Mouse (Mus musculus) kidney, postnatal 14 days (tissue): ENCODE measurements around the gene Gm19345.

Experiments used
- DNase-seq: peaks from one replicate; pipeline ENCODE4 v3.0.0; 2022; ENCODE audit warnings: mixed read lengths

Gm19345 gene

GRCm38 (mm10) chr7:19851858-19852570 is at the start of gene Gm19345:
Gm19345 (plus strand) TSS chr7:19852003.
- no peak for DNase-seq

DNA sequence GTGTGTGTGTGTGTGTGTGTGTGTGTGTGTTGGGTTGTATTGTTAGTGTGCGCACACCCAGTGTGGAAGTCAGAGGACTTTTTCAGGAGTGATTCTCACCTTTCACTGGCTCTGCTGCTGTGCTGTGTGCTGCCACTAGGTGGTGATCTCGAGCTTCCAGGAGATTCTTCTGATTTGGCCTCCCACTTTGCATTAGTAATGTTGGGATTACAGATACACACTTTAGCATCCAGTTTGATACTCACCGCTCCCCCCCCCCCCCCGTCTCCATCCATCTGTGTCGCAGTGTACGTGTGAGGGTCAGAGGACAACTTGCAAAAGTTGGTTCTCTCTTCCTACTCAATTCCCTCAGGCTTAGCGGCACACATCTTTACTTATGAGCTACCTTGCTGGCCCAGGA is 48.8 kb upstream of the Gm19345 start:
- DNase-seq, result peak; percentile 75

DNA sequence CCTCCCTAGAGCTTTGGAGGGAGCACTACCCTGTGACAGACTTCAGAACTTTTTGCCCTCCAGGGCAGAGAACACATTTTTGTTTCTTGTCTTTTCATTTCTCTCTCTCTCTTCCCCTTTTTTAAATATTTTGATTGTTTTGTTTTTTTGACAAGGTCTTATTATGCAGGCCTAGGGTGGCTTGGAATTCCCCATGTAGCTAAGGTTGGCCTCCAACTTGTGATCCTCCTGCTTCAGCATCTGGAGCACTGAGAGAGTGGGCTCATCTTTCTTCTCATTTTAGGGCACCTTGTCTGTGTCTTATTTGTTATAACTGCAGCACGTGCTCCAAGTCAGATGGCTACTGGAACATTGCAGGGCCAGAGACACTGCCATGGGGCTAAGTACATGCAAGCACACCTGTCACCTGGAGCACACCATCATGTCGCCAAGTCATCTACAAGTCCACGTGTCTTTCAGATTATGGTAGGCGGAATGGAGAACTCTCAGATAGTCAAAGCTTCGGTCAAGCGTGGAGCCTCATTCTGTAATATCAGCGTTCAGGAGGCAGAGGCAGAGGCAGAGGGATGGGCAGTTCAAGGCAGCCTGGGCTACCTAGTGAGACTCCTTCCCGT is 45.3 kb upstream of the Gm19345 start:
- DNase-seq, result no peak

- peak; percentile 36 for DNase-seq
Measured at GRCm38 (mm10) chr7:19809369-19809768, 42.4 kb upstream of the Gm19345 start.

GRCm38 (mm10) chr7:19811114-19811513 is 40.7 kb upstream of the Gm19345 start:
- DNase-seq, result peak; percentile 75

GRCm38 (mm10) chr7:19813161-19813560 is 38.6 kb upstream of the Gm19345 start:
- DNase-seq, result no peak

DNA sequence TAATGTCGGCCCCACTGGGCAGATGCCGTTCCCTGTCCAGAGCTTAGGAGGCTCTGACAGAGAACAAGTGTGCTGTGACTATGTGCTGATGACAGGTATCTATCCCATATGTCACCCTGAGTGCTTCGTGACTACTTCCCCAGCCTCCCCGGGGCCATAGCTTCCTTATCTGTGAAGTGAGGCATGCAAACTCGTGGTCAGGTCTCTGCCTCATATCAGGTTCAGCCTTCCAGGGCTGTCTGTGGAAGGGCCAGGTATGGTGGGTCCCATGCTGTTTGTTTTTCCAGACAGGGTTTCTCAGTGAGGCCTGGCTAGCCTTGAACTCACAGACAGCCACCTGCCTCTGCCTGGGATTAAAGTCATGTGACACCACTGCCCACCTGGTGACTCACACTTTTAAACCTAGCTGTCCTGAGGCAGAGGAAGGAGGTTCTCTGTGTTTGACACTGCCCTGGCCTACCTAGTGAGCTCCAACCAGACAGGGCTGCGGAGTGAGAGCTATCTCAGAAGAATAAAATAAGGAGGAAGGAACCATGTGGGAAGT is 38.2 kb upstream of the Gm19345 start:
- no peak for DNase-seq

DNA sequence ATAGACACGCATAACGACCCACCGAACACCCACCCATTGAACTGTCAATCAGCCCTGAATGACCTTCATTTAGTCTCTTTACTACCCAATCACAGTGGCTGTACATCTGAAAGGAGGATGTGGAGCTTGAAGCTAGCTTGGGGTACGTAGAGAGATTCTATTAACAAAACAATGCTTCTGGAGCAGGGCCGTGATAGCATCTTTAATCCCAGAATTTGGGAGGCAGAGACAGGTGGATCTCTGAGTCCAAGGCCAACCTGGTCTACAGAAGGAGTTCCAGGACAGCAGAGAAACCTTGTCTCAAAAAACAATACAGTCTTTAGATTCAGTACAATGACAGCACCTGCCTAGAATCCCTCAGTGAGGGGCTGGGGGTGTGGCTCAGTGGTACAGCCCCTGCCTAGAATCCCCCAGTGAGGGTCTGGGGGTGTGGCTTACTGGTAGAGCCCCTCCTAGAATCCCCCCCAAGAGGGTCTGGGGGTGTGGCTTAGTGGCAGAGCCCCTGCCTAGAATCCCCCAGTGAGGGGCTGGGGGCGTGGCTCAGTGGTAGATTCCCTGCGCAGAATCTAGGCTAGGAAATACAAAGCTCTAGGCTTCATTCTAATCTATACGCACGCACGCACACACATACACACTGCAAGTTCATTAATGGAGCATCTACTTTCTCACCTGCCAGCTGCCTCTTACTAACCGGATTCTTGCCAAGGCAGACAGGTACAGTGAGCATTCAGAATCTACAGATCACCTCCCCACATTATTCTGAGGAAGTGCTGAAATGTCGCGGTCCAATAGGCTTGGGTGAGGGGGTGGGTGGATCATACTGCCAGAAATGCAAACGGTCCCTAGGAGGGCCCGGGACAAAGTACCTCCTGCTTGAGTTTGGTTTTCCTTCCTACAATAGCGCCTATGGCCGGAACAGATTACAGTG is 36.2 kb upstream of the Gm19345 start:
- no peak for DNase-seq

DNA sequence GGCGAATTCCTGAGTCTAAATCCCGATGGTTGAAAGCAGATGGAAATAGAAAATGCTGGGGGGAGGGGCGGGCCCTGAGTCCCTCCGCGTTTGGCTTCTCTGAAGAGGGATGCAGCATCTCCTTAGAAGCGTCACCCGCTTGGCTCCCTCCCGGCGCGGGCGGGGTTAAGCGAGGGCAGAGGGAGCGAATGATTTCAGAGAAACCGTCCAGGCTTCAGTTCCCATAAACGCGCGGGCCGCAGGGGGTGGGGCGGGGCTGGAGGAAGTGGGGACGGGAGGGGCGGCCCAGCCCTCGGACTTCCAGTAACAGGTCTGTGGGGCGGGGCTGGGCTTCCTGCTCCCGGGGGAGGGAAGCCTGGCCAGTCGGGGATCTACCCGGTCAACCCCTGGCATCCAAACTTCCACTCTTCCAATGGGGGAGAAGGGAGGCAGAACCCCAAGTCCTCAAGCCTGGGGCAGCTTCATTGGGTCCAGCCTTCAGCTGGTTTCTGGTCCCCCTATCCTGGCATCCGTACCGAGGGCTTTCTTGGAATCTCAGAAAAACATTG is 35.5 kb upstream of the Gm19345 start:
- peak; percentile 92 for DNase-seq

- peak; percentile 65 for DNase-seq
Measured at GRCm38 (mm10) chr7:19817382-19818105, 34.3 kb upstream of the Gm19345 start.

DNA sequence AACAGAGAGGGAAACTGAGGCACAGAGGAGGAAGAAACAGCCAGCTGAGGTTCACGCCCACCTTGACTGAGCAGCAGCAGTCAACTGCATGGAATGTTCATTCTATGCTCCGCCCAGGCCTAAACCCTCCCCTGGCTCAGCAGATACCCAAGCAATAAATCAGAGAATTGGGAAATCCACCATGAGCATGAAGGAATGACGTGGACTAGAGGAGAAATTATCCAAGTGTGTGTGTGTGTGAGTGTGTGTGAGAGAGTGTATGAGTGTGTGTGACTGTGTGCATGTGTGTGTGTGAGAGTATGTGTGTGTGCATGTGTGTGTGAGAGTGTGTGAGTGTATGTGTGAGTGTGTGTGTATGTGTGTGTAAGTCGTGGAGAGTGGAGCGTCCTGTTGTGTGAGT is 33.4 kb upstream of the Gm19345 start:
- DNase-seq, result no peak

DNA sequence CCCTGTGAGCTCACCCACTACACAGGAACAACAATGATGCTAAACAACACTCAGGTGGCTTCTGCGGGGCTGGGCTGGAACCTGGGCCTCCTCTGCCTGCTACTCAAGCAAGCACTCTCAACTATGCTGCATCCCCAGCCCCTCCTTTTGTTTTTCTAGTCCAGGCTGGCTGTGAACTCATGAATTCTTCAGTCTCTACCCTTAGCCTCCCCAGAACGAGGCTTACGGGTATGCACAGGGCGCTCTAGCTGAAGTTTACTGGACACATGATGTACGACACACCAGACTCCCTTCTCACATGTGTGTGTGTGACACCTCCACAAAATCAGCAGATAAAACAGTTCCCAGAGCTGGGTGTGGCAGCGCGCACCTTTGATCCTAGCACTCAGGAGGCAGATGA is 32.9 kb upstream of the Gm19345 start:
- no peak for DNase-seq

GRCm38 (mm10) chr7:19820347-19821048 is 31.3 kb upstream of the Gm19345 start:
- DNase-seq, result no peak

DNA sequence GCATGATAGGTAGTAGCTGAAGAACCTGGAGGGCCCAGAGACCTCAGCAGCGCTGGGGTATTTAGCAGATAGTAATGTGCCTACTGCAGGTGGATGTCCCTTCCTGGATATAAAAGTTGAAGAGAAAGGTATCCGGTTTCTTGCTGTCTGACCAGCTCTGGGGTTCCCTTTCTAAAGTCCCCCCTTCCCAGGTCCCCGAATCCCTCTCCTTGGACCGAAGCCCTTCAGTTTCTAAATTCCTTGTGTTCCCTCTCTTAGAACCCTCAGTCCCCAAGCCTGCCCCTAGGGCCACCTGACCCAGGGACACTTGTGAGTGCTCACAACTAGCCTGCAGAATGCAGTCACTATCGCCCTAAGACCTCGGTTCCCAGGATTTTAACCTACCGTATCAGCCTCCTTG is 30.2 kb upstream of the Gm19345 start:
- no peak for DNase-seq

DNA sequence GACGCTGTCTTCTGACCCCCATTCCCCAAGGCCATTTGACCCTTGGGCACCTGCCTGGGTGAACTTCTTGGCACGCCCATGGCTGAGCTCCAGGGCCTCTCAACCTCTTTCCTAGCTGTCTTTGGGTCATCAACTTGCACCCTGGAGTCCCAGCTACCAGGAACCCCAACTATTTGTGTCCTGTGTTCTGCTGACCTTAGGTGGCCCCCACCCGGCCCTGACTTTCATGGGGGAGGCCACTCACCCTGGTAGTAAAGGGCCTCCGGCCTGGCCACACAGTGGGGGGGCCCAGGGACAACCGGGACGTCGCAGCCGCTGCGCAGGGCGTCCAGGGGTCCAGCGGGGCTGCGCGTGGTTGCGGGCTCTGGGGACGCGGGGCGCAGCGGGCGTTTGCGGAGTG is 29.6 kb upstream of the Gm19345 start:
- no peak for DNase-seq

GRCm38 (mm10) chr7:19822604-19823058 is 29.2 kb upstream of the Gm19345 start, which contains the start of gene Bcl3:
Bcl3 (minus strand) TSS chr7:19822770.
- peak; percentile 85 for DNase-seq

DNA sequence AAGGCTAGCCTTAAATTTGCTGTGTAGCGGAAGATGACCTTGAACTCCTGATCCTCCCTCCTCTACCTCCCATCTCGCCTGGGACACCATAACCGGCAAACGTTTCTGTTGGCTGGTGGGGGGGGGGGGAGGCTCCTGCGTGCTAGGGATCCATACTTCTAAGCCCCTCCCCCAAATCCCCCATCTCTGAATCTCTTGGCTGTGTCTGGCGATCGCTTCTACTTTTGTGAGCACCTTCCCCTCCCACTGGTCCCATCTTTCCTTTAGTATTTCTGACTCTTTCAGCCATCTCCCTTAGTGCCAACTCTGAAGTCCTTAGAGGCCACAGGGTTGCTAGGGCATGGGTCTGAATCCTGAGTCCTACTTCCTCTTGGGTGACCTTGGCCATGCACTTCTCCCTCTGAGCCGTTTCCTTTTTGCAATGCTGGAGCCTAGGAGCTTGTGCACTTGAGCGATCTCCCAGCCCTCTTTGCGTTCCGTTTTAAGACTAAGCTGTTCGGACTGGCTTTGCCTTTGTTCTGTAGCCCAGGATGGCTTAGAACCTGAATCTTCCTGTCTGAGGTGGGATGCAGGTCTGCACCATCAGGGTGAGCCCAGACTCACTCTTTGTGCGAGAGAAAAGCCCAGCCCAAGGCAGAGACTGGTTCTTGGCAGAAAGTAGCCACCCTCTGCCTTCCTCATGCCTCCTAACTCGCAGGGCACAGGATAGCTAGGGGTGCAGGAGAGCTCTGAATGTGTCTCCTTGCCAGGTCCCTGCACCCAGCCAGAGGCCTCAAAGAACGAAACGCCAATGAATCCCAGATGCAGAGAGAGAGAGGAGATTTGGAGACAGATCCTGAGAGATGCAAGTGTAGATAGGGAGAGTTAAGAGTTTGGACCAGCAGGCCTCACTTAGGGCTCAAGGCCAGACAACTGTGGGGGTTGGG is 28.3 kb upstream of the Gm19345 start:
- DNase-seq, result peak; percentile 29

GRCm38 (mm10) chr7:19824182-19824973 is 27.4 kb upstream of the Gm19345 start:
- DNase-seq, result peak; percentile 93

GRCm38 (mm10) chr7:19826756-19827155 is 25.0 kb upstream of the Gm19345 start:
- no peak for DNase-seq
